Mouse (Mus musculus): ENCODE data around the gene Adam1a. TPM values are rescaled to one million over a fixed set of nuclear protein-coding genes. Genes with fewer than 3 reads are reported as not detected.
A peak's percentile ranks its signal among the peaks of the same experiment; 100 is the strongest.

Adam1a gene
- total and polyA plus RNA-seq, 3 experiments = 1.0 to 1.9 TPM; not detected in 1

GRCm38 (mm10) chr5:121591417-121592063 lies 46.3 kb upstream of the Adam1a start:
- Histone ChIP-seq H3K4me3 (ENCODE audit: control insufficient read depth in 1 of 2, insufficient read depth in 1 of 2, low read depth in 2 of 2, low read length in 2 of 2) (peak overlapping the region in 1 of 2 experiments; percentile 17; a peak in 1 of 4 replicates), H3K27ac (ENCODE audit: control insufficient read depth, low read depth, low read length) (no peak overlapping the region), H3K36me3 (ENCODE audit: control insufficient read depth in 1 of 2, insufficient read depth in 2 of 2, low read length in 2 of 2) (peaks cover 0 to 35% of the 10 kb centered on the region in 2 experiments; a peak in 2 of 4 replicates), H3K4me1 (ENCODE audit: control insufficient read depth in 1 of 2, insufficient read depth in 2 of 2, low read length in 2 of 2) (peaks cover 14 to 39% of the 10 kb centered on the region in 2 experiments), H3K27me3 (ENCODE audit: control insufficient read depth in 1 of 2, insufficient read depth in 2 of 2, low read length in 2 of 2) (no peaks in the 10 kb centered on the region), H3K79me2 (ENCODE audit: control insufficient read depth, insufficient read depth, low read length, poor library complexity) (peaks cover 13% of the 10 kb centered on the region), H3K9me3 (replicated peaks; ENCODE audit: insufficient read depth, low read length) (no peaks in the 10 kb centered on the region), H3K9ac (ENCODE audit: control insufficient read depth, low read depth, low read length, poor library complexity, severe bottlenecking) (no peak overlapping the region)
- TF ChIP-seq E2F4 (IDR thresholded peaks at IDR 0.05; ENCODE audit: borderline replicate concordance, low read depth, low read length) = no peak
- TF ChIP-seq ETS1 (IDR thresholded peaks at IDR 0.05; ENCODE audit: low read depth, low read length) = no peak
- no peak for TF ChIP-seq NRF1 (IDR thresholded peaks at IDR 0.05; ENCODE audit: insufficient read depth, low read depth, low read length, poor library complexity, severe bottlenecking)
- TF ChIP-seq KAT2A (conservative IDR thresholded peaks at IDR 0.05; ENCODE audit: low read depth, low read length) = no peak
- no peak for TF ChIP-seq CTCF (IDR thresholded peaks at IDR 0.05 in 2 of 3, conservative IDR thresholded peaks at IDR 0.05 in 1 of 3; ENCODE audit: control insufficient read depth in 1 of 3, insufficient read depth in 1 of 3, low read depth in 2 of 3, low read length in 3 of 3, poor library complexity in 1 of 3, severe bottlenecking in 1 of 3)
- TF ChIP-seq CHD2 (IDR thresholded peaks at IDR 0.05; ENCODE audit: low read length) = no peak
- peak; percentile 41; the same call in 1 of the 2 replicates for TF ChIP-seq ZNF384 (IDR thresholded peaks at IDR 0.05; ENCODE audit: low read depth, low read length)
- peak; percentile 23 for DNase-seq (ENCODE audit: low read depth, low spot score)

- no peaks in the 10 kb centered on the region for H3K27me3 ChIP-seq (ENCODE audit: control insufficient read depth in 1 of 2, insufficient read depth in 2 of 2, low read length in 2 of 2)
- H3K4me1 ChIP-seq (ENCODE audit: control insufficient read depth in 1 of 2, insufficient read depth in 2 of 2, low read length in 2 of 2) = peaks cover 19 to 33% of the 10 kb centered on the region in 2 experiments
- no peaks in the 10 kb centered on the region for H3K9me3 ChIP-seq (replicated peaks; ENCODE audit: insufficient read depth, low read length)
- no peak overlapping the region for H3K27ac ChIP-seq (ENCODE audit: control insufficient read depth, low read depth, low read length)
- no peak overlapping the region for H3K9ac ChIP-seq (ENCODE audit: control insufficient read depth, low read depth, low read length, poor library complexity, severe bottlenecking)
- peaks cover 0 to 30% of the 10 kb centered on the region in 2 experiments; a peak in 2 of 4 replicates for H3K36me3 ChIP-seq (ENCODE audit: control insufficient read depth in 1 of 2, insufficient read depth in 2 of 2, low read length in 2 of 2)
- no peak for TF ChIP-seq TBP (IDR thresholded peaks at IDR 0.05; ENCODE audit: low read depth, low read length)
- TF ChIP-seq POLR2A (IDR thresholded peaks at IDR 0.05; ENCODE audit: control insufficient read depth in 1 of 2, insufficient read depth in 1 of 2, low read depth in 1 of 2, low read length in 2 of 2, poor library complexity in 1 of 2) = no peak
- no peak for TF ChIP-seq MAX (IDR thresholded peaks at IDR 0.05; ENCODE audit: low read length)
- no peak for TF ChIP-seq MEF2A (IDR thresholded peaks at IDR 0.05; ENCODE audit: extremely low read depth, insufficient replicate concordance, low read depth, low read length, poor library complexity, severe bottlenecking)
- no peak for TF ChIP-seq ZNF384 (IDR thresholded peaks at IDR 0.05; ENCODE audit: low read depth, low read length)
- no peak for TF ChIP-seq SIN3A (IDR thresholded peaks at IDR 0.05; ENCODE audit: low read length)
- no peak for TF ChIP-seq GATA1 (IDR thresholded peaks at IDR 0.05; ENCODE audit: low read depth, low read length)
- no peak for TF ChIP-seq NELFE (IDR thresholded peaks at IDR 0.05; ENCODE audit: low read depth, low read length)
- no peak for TF ChIP-seq CHD2 (IDR thresholded peaks at IDR 0.05; ENCODE audit: low read length)
- no peak for TF ChIP-seq ELF1 (IDR thresholded peaks at IDR 0.05; ENCODE audit: low read depth, low read length)
- TF ChIP-seq POLR2AphosphoS2 (IDR thresholded peaks at IDR 0.05; ENCODE audit: low read length) = no peak
- H3K4me3 ChIP-seq (ENCODE audit: control insufficient read depth in 1 of 2, insufficient read depth in 1 of 2, low read depth in 2 of 2, low read length in 2 of 2) = no peak overlapping the region
- H3K79me2 ChIP-seq (ENCODE audit: control insufficient read depth, insufficient read depth, low read length, poor library complexity) = peaks cover 16% of the 10 kb centered on the region
- DNase-seq (ENCODE audit: low read depth, low spot score) = no peak
Measured at GRCm38 (mm10) chr5:121589928-121590327, 44.6 kb upstream of the Adam1a start.

Measured in MEL (cell line).